Mouse (Mus musculus) ES-CJ7 (cell line): ENCODE measurements around the gene Camta1.

Experiments used
- DNase-seq: peaks from one replicate; pipeline ENCODE4 v3.0.0; 2011; ENCODE audit warnings: low read depth, low spot score

Camta1 gene

GRCm38 (mm10) chr4:151005656-151006318 lies 855.9 kb downstream of the Camta1 start:
- DNase-seq, result no peak

- DNase-seq, result no peak
Observed at GRCm38 (mm10) chr4:151001397-151001796, 860.3 kb downstream of the Camta1 start.

- no peak for DNase-seq
Observed at GRCm38 (mm10) chr4:150998626-150999025, 863.0 kb downstream of the Camta1 start.

GRCm38 (mm10) chr4:150996797-150997196 lies 864.9 kb downstream of the Camta1 start, which contains the start of gene Uts2:
Uts2 (plus strand) TSS chr4:150997097.
- DNase-seq, result no peak

GRCm38 (mm10) chr4:150990148-150990547 lies 871.5 kb downstream of the Camta1 start:
- DNase-seq, result peak; percentile 83

GRCm38 (mm10) chr4:150980153-150980552 lies 881.5 kb downstream of the Camta1 start:
- no peak for DNase-seq

- no peak for DNase-seq
Observed at GRCm38 (mm10) chr4:150979455-150979854, 882.2 kb downstream of the Camta1 start.

GRCm38 (mm10) chr4:150978156-150978910 lies 883.3 kb downstream of the Camta1 start:
- peak; percentile 58 for DNase-seq

GRCm38 (mm10) chr4:150975145-150975544 lies 886.5 kb downstream of the Camta1 start:
- no peak for DNase-seq

- DNase-seq, result no peak
Observed at GRCm38 (mm10) chr4:150973264-150973663, 888.4 kb downstream of the Camta1 start.

- DNase-seq, result no peak
Observed at GRCm38 (mm10) chr4:150968956-150969355, 892.7 kb downstream of the Camta1 start.

- DNase-seq, result peak; percentile 71
Observed at GRCm38 (mm10) chr4:150966556-150966955, 895.1 kb downstream of the Camta1 start.

- DNase-seq, result peak; percentile 58
Observed at GRCm38 (mm10) chr4:150965555-150965951, 896.1 kb downstream of the Camta1 start.

- DNase-seq, result peak; percentile 90
Observed at GRCm38 (mm10) chr4:150964635-150965554, 896.8 kb downstream of the Camta1 start.

GRCm38 (mm10) chr4:150963711-150964110 lies 898.0 kb downstream of the Camta1 start:
- DNase-seq, result no peak

- no peak for DNase-seq
Observed at GRCm38 (mm10) chr4:150962231-150962630, 899.4 kb downstream of the Camta1 start.

- no peak for DNase-seq
Observed at GRCm38 (mm10) chr4:150958536-150958935, 903.1 kb downstream of the Camta1 start.

- DNase-seq, result no peak
Observed at GRCm38 (mm10) chr4:150957106-150957458, 904.6 kb downstream of the Camta1 start.

- DNase-seq, result no peak
Observed at GRCm38 (mm10) chr4:150956369-150957105, 905.1 kb downstream of the Camta1 start.

- no peak for DNase-seq
Observed at GRCm38 (mm10) chr4:150950972-150951371, 910.7 kb downstream of the Camta1 start.

- DNase-seq, result no peak
Observed at GRCm38 (mm10) chr4:150944707-150945106, 917.0 kb downstream of the Camta1 start.
